Mouse (Mus musculus) stomach, embryonic 14.5 days (tissue): ENCODE data around the gene Cyp27b1. TPM values are rescaled to one million over a fixed set of nuclear protein-coding genes. Genes with fewer than 3 reads are reported as not detected.

Source experiments
- ATAC-seq: fragments of 200-750 bp; cut with Nextera tagmentation; 2 replicates; pipeline ENCODE4 v1.8.0; 2017; ENCODE audit warnings: low read depth, moderate TSS enrichment; ENCODE audit not compliant: insufficient number of reproducible peaks, insufficient read depth, low FRiP score
- H3K27ac ChIP-seq: fragments of 300-500 bp; sonication (generic); 2 replicates; pipeline ENCODE4 v1.5.1; 2014; ENCODE audit warnings: mild to moderate bottlenecking, low read length, moderate library complexity, mixed read lengths
- H3K27me3 ChIP-seq: fragments of 300-500 bp; sonication (generic); 2 replicates; pipeline ENCODE4 v1.6.1; 2014; ENCODE audit warnings: low read length, control low read depth, mixed read lengths; ENCODE audit not compliant: control insufficient read depth, insufficient read depth
- H3K36me3 ChIP-seq: fragments of 300-500 bp; sonication (generic); 2 replicates; pipeline ENCODE4 v1.6.1; 2014; ENCODE audit warnings: mild to moderate bottlenecking, control low read depth, low read length, moderate library complexity, mixed read lengths; ENCODE audit not compliant: control insufficient read depth, insufficient read depth
- H3K4me1 ChIP-seq: fragments of 300-500 bp; sonication (generic); 2 replicates; pipeline ENCODE4 v1.6.1; 2014; ENCODE audit warnings: low read length, control low read depth, mixed read lengths; ENCODE audit not compliant: control insufficient read depth, insufficient read depth
- H3K4me2 ChIP-seq: fragments of 300-500 bp; sonication (generic); replicated peaks from 2 replicates; pipeline ENCODE4 v1.6.1; 2014; ENCODE audit warnings: low read depth, low read length, control low read depth
- H3K4me3 ChIP-seq: fragments of 300-500 bp; sonication (generic); 2 replicates; pipeline ENCODE4 v1.5.1; 2014; ENCODE audit warnings: low read depth, low read length, control low read depth
- H3K9ac ChIP-seq: fragments of 300-500 bp; sonication (generic); replicated peaks from 2 replicates; pipeline ENCODE4 v1.6.1; 2014; ENCODE audit warnings: low read depth, mild to moderate bottlenecking, control low read depth, low read length, moderate library complexity, mixed read lengths
- H3K9me3 ChIP-seq: fragments of 300-500 bp; sonication (generic); 2 replicates; pipeline ENCODE4 v1.6.1; 2016; ENCODE audit warnings: low read depth, low read length, control low read depth; ENCODE audit not compliant: control insufficient read depth
- WGBS: fragments of 180-500 bp; shearing (Covaris S2); extraction: QIAGEN DNeasy Blood & Tissue Kit; methylation state at CpG from one replicate; pipeline ENCODE4 v1.1.7; 2014; 5-methylcytosine and 5-hydroxymethylcytosine counted together
- polyA plus RNA-seq: library from polyadenylated mRNA; unstranded; fragments of >200 nt; fragmentation: Nextera tagmentation; extraction: Ambion mirVana; gene quantifications from 2 replicates; pipeline ENCODE4 v1.2.1, GENCODE M21; 2014

Gene Cyp27b1
- polyA plus RNA-seq, 1 experiment from 2014 or later = 0.13 TPM

- under 1% methylated on average over 46 of the region's 46 CpGs for WGBS
- ATAC-seq = peak; percentile 91
- Histone ChIP-seq H3K4me3 (peak within 1 kb of the TSS; percentile 81), H3K4me2 (peak within 1 kb of the TSS; percentile 85), H3K9ac (peak within 1 kb of the TSS; percentile 97), H3K4me1 (peaks cover 18% of the 10 kb centered on the region), H3K36me3 (peaks cover 37% of the 10 kb centered on the region), H3K9me3 (no peaks in the 10 kb centered on the region), H3K27me3 (no peaks in the 10 kb centered on the region), H3K27ac (peak within 1 kb of the TSS; percentile 86)
These were observed 15.3 kb downstream of the Cyp27b1 start, which contains the start of gene Cdk4 for GRCm38 (mm10) chr10:127063239-127063872. Gene Cdk4, plus strand, starts transcription at chr10:127063534.

GRCm38 (mm10) chr10:127063913-127064870 lies 16.1 kb downstream of the Cyp27b1 start:
- H3K9ac ChIP-seq = peak overlapping the region; percentile 97
- H3K9me3 ChIP-seq = no peaks in the 10 kb centered on the region
- H3K4me1 ChIP-seq = peaks cover 19% of the 10 kb centered on the region
- peak overlapping the region; percentile 85 for H3K4me2 ChIP-seq
- 8% methylated on average over 37 of the region's 37 CpGs for WGBS
- H3K36me3 ChIP-seq = peaks cover 41% of the 10 kb centered on the region
- H3K27ac ChIP-seq = peak overlapping the region; percentile 86
- H3K27me3 ChIP-seq = no peaks in the 10 kb centered on the region
- H3K4me3 ChIP-seq = peak overlapping the region; percentile 81
- ATAC-seq = no peak

- H3K4me3 ChIP-seq = no peak overlapping the region
- no peaks in the 10 kb centered on the region for H3K9me3 ChIP-seq
- H3K27me3 ChIP-seq = no peaks in the 10 kb centered on the region
- ATAC-seq = no peak
- H3K9ac ChIP-seq = no peak overlapping the region
- 80% methylated on average over 9 of the region's 9 CpGs for WGBS
- peaks cover 41% of the 10 kb centered on the region for H3K36me3 ChIP-seq
- peaks cover 18% of the 10 kb centered on the region; the same call in 1 of the 2 replicates for H3K4me1 ChIP-seq
- no peak overlapping the region for H3K27ac ChIP-seq
- no peak overlapping the region for H3K4me2 ChIP-seq
These were observed 17.9 kb downstream of the Cyp27b1 start for GRCm38 (mm10) chr10:127065981-127066380.

- Histone ChIP-seq H3K27ac (no peak overlapping the region), H3K4me1 (peaks cover 24% of the 10 kb centered on the region; the same call in 1 of the 2 replicates), H3K4me2 (no peak overlapping the region), H3K9me3 (no peaks in the 10 kb centered on the region), H3K36me3 (peaks cover 41% of the 10 kb centered on the region), H3K4me3 (no peak overlapping the region), H3K27me3 (no peaks in the 10 kb centered on the region), H3K9ac (no peak overlapping the region)
- WGBS = 88% methylated on average over 14 of the region's 14 CpGs
- no peak for ATAC-seq
These were observed 18.5 kb downstream of the Cyp27b1 start for GRCm38 (mm10) chr10:127066519-127067018.

GRCm38 (mm10) chr10:127068360-127069038 lies 20.4 kb downstream of the Cyp27b1 start:
- no peaks in the 10 kb centered on the region for H3K9me3 ChIP-seq
- H3K36me3 ChIP-seq = peaks cover 41% of the 10 kb centered on the region
- H3K27me3 ChIP-seq = no peaks in the 10 kb centered on the region
- H3K27ac ChIP-seq = no peak overlapping the region
- no peak for ATAC-seq
- H3K4me2 ChIP-seq = peak overlapping the region; percentile 71
- H3K4me1 ChIP-seq = peaks cover 24% of the 10 kb centered on the region; the same call in 1 of the 2 replicates
- 72% methylated on average over 9 of the region's 9 CpGs for WGBS
- no peak overlapping the region for H3K9ac ChIP-seq
- peak overlapping the region; percentile 74 for H3K4me3 ChIP-seq

- WGBS = 4% methylated on average over 30 of the region's 30 CpGs
- H3K4me1 ChIP-seq = peaks cover 24% of the 10 kb centered on the region; the same call in 1 of the 2 replicates
- peak; percentile 43 for ATAC-seq
These were observed 21.5 kb downstream of the Cyp27b1 start for GRCm38 (mm10) chr10:127069281-127070189.

GRCm38 (mm10) chr10:127070190-127071121 lies 22.4 kb downstream of the Cyp27b1 start, which contains the start of gene Tspan31:
Gene Tspan31, minus strand, starts transcription at chr10:127070264.
- no peaks in the 10 kb centered on the region for H3K27me3 ChIP-seq
- peaks cover 33% of the 10 kb centered on the region for H3K36me3 ChIP-seq
- H3K4me1 ChIP-seq = peaks cover 15% of the 10 kb centered on the region; the same call in 1 of the 2 replicates
- H3K9me3 ChIP-seq = no peaks in the 10 kb centered on the region
- H3K27ac ChIP-seq = peak within 1 kb of the TSS; percentile 94
- H3K9ac ChIP-seq = peak within 1 kb of the TSS; percentile 58
- peak within 1 kb of the TSS; percentile 74 for H3K4me3 ChIP-seq
- 2% methylated on average over 36 of the region's 36 CpGs for WGBS
- ATAC-seq = peak; percentile 91
- H3K4me2 ChIP-seq = peak within 1 kb of the TSS; percentile 71

More at GRCm38 (mm10) chr10:127069281-127070189, 21.5 kb downstream of the Cyp27b1 start:
- Histone ChIP-seq H3K9me3 (no peaks in the 10 kb centered on the region), H3K4me3 (peak overlapping the region; percentile 74), H3K9ac (peak overlapping the region; percentile 58), H3K27ac (peak overlapping the region; percentile 94), H3K4me2 (peak overlapping the region; percentile 71), H3K36me3 (peaks cover 41% of the 10 kb centered on the region), H3K27me3 (no peaks in the 10 kb centered on the region)
